Mouse (Mus musculus) layer of hippocampus, postnatal 25 days (tissue): ENCODE measurements at regions not wholly inside any gene's neighbourhood (a gene's known extent, or its start where the extent isn't known, plus 50 kb on each side); places are given as distances from the start of the nearest gene placed in this dataset.

Experiments used
- DNase-seq, 2 experiments: peaks; one replicate each; pipeline ENCODE4 v3.0.0; 2022; ENCODE audit warnings: mixed read lengths in 2 of 2, low spot score in 1 of 2; ENCODE audit errors: extremely low spot score in 1 of 2

- DNase-seq, result peak; percentile 10 to 14
Measured at GRCm38 (mm10) chr2:174532671-174533363, 59.9 kb upstream of the Prelid3b start.

- DNase-seq, result no peak
Measured at GRCm38 (mm10) chr2:174540717-174541116, 67.8 kb upstream of the Prelid3b start.

- no peak for DNase-seq
Measured at GRCm38 (mm10) chr2:174547207-174547606, 74.3 kb upstream of the Prelid3b start.

- no peak for DNase-seq
Measured at GRCm38 (mm10) chr2:174547701-174548100, 74.8 kb upstream of the Prelid3b start.

- DNase-seq, result no peak
Measured at GRCm38 (mm10) chr2:174548776-174549175, 75.9 kb upstream of the Prelid3b start.

- no peak for DNase-seq
Measured at GRCm38 (mm10) chr2:174555778-174556177, 82.9 kb upstream of the Prelid3b start.

- no peak for DNase-seq
Measured at GRCm38 (mm10) chr2:174561828-174562429, 81.4 kb upstream of the Zfp831 start.

- no peak for DNase-seq
Measured at GRCm38 (mm10) chr2:174563917-174564316, 79.4 kb upstream of the Zfp831 start.

GRCm38 (mm10) chr2:174564817-174565216 lies 78.5 kb upstream of the Zfp831 start:
- no peak for DNase-seq

GRCm38 (mm10) chr2:174565891-174566290 lies 77.4 kb upstream of the Zfp831 start:
- DNase-seq, result no peak

GRCm38 (mm10) chr2:174566752-174567151 lies 76.6 kb upstream of the Zfp831 start:
- no peak for DNase-seq

GRCm38 (mm10) chr2:174574804-174575507 lies 68.4 kb upstream of the Zfp831 start:
- no peak for DNase-seq

GRCm38 (mm10) chr2:174575546-174575945 lies 67.8 kb upstream of the Zfp831 start:
- DNase-seq, result no peak

- no peak for DNase-seq
Measured at GRCm38 (mm10) chr2:174580906-174581703, 62.2 kb upstream of the Zfp831 start.

GRCm38 (mm10) chr2:174584272-174584671 lies 59.1 kb upstream of the Zfp831 start:
- no peak for DNase-seq
